Mouse (Mus musculus): ENCODE results near the gene Doc2g. TPM values are rescaled to one million over a fixed set of nuclear protein-coding genes. Genes with fewer than 3 reads are reported as not detected.

Doc2g gene
- total and polyA plus RNA-seq, 2 experiments from 2014 or later, result 5.5 to 8.8 TPM

DNA sequence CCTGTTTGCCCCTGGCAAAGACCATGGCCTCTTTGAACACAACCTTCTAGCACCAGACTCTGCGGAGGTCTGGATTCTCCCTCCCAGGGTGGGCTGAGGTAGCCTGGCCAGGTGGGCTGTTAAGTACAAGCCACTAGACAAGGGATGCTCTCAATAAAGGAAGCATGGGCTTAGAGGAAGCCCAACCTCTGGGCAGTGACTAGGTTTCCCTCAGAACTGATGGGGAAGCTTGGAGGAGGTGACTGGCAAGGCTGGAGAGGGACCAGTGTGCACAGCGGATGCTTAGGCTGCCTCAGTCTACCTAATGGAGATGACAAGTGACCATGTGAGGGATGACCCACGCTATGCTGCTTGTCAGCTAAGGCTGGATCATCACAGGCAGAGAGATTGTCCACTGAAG, 11.1 kb upstream of the Doc2g start:
- H3K4me1 ChIP-seq (ENCODE audit: insufficient read depth, low read length), result no peaks in the 10 kb centered on the region
- TF ChIP-seq CTCF (IDR thresholded peaks at IDR 0.05), result no peak
- no peak for DNase-seq (ENCODE audit: low spot score)
- no peaks in the 10 kb centered on the region for H3K9me3 ChIP-seq (ENCODE audit: low read length)
- H3K4me2 ChIP-seq (ENCODE audit: low read depth, low read length, poor library complexity, severe bottlenecking), result no peak overlapping the region
- no peaks in the 10 kb centered on the region for H3K27me3 ChIP-seq (ENCODE audit: insufficient read depth, low read length)
- no peak for ATAC-seq (ENCODE audit: low FRiP score)
- H3K4me3 ChIP-seq (ENCODE audit: low read depth, low read length), result no peak overlapping the region
- H3K27ac ChIP-seq (ENCODE audit: low read depth, low read length), result no peak overlapping the region
- 77% methylated on average over 3 of the region's 3 CpGs for WGBS
- no peak overlapping the region for H3K9ac ChIP-seq (replicated peaks; ENCODE audit: low read length, poor library complexity, severe bottlenecking)
- H3K36me3 ChIP-seq (ENCODE audit: insufficient read depth, low read length), result no peaks in the 10 kb centered on the region

DNA sequence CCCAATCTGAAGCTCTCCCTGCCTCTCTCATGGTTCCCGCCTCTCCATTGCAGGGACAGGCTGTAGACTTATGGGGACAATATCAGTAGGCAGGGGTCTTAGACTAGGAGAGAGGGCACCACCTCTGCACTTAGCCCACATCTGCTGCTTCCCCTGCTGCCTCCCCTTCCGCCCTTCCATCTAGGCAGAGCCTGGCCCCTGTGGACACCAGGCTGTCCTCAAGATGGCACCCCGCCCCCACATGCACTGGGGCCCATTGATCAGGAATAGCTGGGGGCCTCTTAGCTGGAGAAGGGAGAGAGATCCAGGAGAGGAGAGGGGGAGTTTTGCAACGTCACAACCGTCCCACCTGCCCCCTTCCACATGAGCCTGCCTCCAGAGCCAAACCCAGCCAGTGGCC, 10.7 kb upstream of the Doc2g start, which contains the start of gene Tbx10:
Tbx10 (plus strand) TSS at position 337 of the 400 bp plus-strand sequence.
- DNase-seq (ENCODE audit: low spot score), result no peak
- H3K27ac ChIP-seq (ENCODE audit: low read depth, low read length), result no peak within 1 kb of the TSS
- no peak within 1 kb of the TSS for H3K4me3 ChIP-seq (ENCODE audit: low read depth, low read length)
- no peaks in the 10 kb centered on the region for H3K9me3 ChIP-seq (ENCODE audit: low read length)
- no peaks in the 10 kb centered on the region for H3K36me3 ChIP-seq (ENCODE audit: insufficient read depth, low read length)
- H3K9ac ChIP-seq (replicated peaks; ENCODE audit: low read length, poor library complexity, severe bottlenecking), result no peak within 1 kb of the TSS
- no peak within 1 kb of the TSS for H3K4me2 ChIP-seq (ENCODE audit: low read depth, low read length, poor library complexity, severe bottlenecking)
- ATAC-seq (ENCODE audit: low FRiP score), result no peak
- no peak for TF ChIP-seq CTCF (IDR thresholded peaks at IDR 0.05)
- 63% methylated on average over 5 of the region's 5 CpGs for WGBS
- H3K4me1 ChIP-seq (ENCODE audit: insufficient read depth, low read length), result no peaks in the 10 kb centered on the region
- H3K27me3 ChIP-seq (ENCODE audit: insufficient read depth, low read length), result no peaks in the 10 kb centered on the region

DNA sequence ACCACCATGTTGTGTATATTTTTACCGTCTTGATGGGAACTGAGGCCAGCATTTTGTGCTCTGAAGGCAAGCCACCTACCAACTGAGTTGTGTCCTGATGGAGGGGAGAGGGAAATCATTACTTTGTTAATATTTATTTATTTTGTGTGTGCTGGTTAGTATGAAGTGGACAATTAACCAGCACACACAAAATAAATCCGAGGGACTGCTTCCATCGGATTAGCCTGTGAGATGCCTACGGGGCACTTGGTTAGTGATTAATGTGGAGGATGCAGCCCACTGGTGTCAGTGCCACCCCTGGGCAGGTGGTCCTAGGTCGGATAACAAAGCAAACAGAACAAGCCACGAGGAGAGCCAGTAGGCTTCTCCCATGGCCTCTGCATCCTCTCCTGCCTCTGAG, 8.2 kb upstream of the Doc2g start:
- 74% methylated on average over 6 of the region's 6 CpGs for WGBS
- Histone ChIP-seq H3K9ac (replicated peaks; ENCODE audit: low read length, poor library complexity, severe bottlenecking) (no peak overlapping the region), H3K27ac (ENCODE audit: low read depth, low read length) (no peak overlapping the region), H3K4me1 (ENCODE audit: insufficient read depth, low read length) (no peaks in the 10 kb centered on the region), H3K9me3 (ENCODE audit: low read length) (no peaks in the 10 kb centered on the region), H3K4me3 (ENCODE audit: low read depth, low read length) (no peak overlapping the region), H3K27me3 (ENCODE audit: insufficient read depth, low read length) (no peaks in the 10 kb centered on the region), H3K4me2 (ENCODE audit: low read depth, low read length, poor library complexity, severe bottlenecking) (no peak overlapping the region), H3K36me3 (ENCODE audit: insufficient read depth, low read length) (no peaks in the 10 kb centered on the region)
- no peak for TF ChIP-seq CTCF (IDR thresholded peaks at IDR 0.05)
- no peak for ATAC-seq (ENCODE audit: low FRiP score)
- DNase-seq (ENCODE audit: low spot score), result no peak

DNA sequence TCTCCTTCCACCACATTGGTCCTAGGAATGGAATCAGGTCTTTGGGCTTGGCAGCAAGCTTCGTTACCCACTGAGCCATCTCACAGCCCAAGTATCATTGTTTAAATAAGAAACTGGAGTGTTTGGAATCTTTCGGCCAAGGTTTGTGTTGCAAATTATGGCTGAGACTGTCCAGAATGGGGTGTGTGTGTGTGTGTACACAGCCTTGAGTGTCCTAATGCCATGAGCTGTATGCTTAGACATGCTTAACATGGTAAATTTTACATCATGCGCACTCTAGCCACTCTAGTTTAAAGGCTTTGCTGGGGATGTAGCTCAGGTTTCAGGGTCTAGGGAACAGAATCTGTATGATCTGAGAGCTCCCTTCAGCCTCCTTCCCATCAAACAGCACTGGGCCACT, 7.6 kb upstream of the Doc2g start:
- Histone ChIP-seq H3K9me3 (ENCODE audit: low read length) (no peaks in the 10 kb centered on the region), H3K4me2 (ENCODE audit: low read depth, low read length, poor library complexity, severe bottlenecking) (no peak overlapping the region), H3K36me3 (ENCODE audit: insufficient read depth, low read length) (no peaks in the 10 kb centered on the region), H3K27ac (ENCODE audit: low read depth, low read length) (no peak overlapping the region), H3K27me3 (ENCODE audit: insufficient read depth, low read length) (no peaks in the 10 kb centered on the region), H3K4me3 (ENCODE audit: low read depth, low read length) (no peak overlapping the region), H3K4me1 (ENCODE audit: insufficient read depth, low read length) (no peaks in the 10 kb centered on the region), H3K9ac (replicated peaks; ENCODE audit: low read length, poor library complexity, severe bottlenecking) (no peak overlapping the region)
- no peak for ATAC-seq (ENCODE audit: low FRiP score)
- TF ChIP-seq CTCF (IDR thresholded peaks at IDR 0.05), result no peak
- no peak for DNase-seq (ENCODE audit: low spot score)
- 89% methylated on average over 3 of the region's 3 CpGs for WGBS

DNA sequence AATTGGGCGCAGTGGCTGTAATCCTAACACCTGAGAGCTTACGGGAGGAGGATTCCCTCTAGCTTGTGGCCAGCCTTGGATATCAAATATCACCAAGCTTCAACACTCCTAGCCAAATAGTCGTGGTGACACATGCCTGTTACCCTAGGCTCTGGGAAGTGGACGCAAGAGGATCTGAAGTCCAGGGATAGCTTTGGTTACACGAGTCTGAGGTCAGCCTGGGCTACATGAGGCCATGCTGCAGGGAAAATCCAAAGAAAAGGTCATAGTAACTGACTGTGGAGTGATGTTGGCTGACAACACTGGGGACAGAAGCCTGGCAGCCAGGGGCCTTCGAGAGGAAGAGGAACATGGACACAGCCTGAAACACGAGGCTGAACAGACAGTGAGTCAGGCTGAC, 7.0 kb upstream of the Doc2g start:
- peaks cover under 1% of the 10 kb centered on the region; the same call in 1 of the 2 replicates for H3K4me1 ChIP-seq (ENCODE audit: insufficient read depth, low read length)
- ATAC-seq (ENCODE audit: low FRiP score) (no peak), DNase-seq (ENCODE audit: low spot score) (no peak)
- WGBS, result 78% methylated on average over 7 of the region's 7 CpGs
- no peaks in the 10 kb centered on the region for H3K36me3 ChIP-seq (ENCODE audit: insufficient read depth, low read length)
- no peaks in the 10 kb centered on the region for H3K27me3 ChIP-seq (ENCODE audit: insufficient read depth, low read length)
- H3K9me3 ChIP-seq (ENCODE audit: low read length), result no peaks in the 10 kb centered on the region
- H3K4me2 ChIP-seq (ENCODE audit: low read depth, low read length, poor library complexity, severe bottlenecking), result no peak overlapping the region
- H3K9ac ChIP-seq (replicated peaks; ENCODE audit: low read length, poor library complexity, severe bottlenecking), result no peak overlapping the region
- H3K4me3 ChIP-seq (ENCODE audit: low read depth, low read length), result no peak overlapping the region
- no peak for TF ChIP-seq CTCF (IDR thresholded peaks at IDR 0.05)
- H3K27ac ChIP-seq (ENCODE audit: low read depth, low read length), result no peak overlapping the region

DNA sequence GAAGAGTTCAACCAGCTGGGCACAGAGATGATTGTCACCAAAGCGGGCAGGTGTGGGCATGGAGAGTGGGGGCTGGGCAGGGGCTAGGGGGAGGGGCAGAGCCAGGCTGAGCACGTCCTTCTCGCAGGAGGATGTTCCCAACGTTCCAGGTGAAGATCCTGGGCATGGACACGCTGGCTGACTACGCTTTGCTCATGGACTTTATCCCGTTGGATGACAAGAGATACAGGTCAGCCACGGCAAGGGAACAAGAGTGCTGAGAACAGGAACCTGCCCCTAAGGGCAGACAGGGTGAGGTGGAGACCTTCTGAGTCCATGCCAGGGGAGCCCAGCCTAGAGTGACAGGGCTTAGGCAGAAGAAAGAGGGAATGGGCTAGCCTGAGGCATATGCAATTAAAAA, 6.4 kb upstream of the Doc2g start:
- ATAC-seq (ENCODE audit: low FRiP score), result no peak
- Histone ChIP-seq H3K4me1 (ENCODE audit: insufficient read depth, low read length) (peaks cover 7% of the 10 kb centered on the region; the same call in 1 of the 2 replicates), H3K4me2 (ENCODE audit: low read depth, low read length, poor library complexity, severe bottlenecking) (no peak overlapping the region), H3K27me3 (ENCODE audit: insufficient read depth, low read length) (no peaks in the 10 kb centered on the region), H3K9ac (replicated peaks; ENCODE audit: low read length, poor library complexity, severe bottlenecking) (no peak overlapping the region), H3K27ac (ENCODE audit: low read depth, low read length) (no peak overlapping the region), H3K4me3 (ENCODE audit: low read depth, low read length) (no peak overlapping the region), H3K9me3 (ENCODE audit: low read length) (no peaks in the 10 kb centered on the region), H3K36me3 (ENCODE audit: insufficient read depth, low read length) (no peaks in the 10 kb centered on the region)
- DNase-seq (ENCODE audit: low spot score), result no peak
- TF ChIP-seq CTCF (IDR thresholded peaks at IDR 0.05), result no peak
- 78% methylated on average over 8 of the region's 8 CpGs for WGBS
